Mouse (Mus musculus) intestine, postnatal 0 days (tissue): ENCODE measurements around the gene Cd5l. TPM values are rescaled to one million over a fixed set of nuclear protein-coding genes. Genes with fewer than 3 reads are reported as not detected.

Source experiments
- ATAC-seq: fragments of 200-750 bp; cut with Nextera tagmentation; 2 replicates; pipeline ENCODE4 v1.8.0; 2017; ENCODE audit warnings: mild to moderate bottlenecking, moderate TSS enrichment, moderate library complexity
- H3K27ac ChIP-seq: fragments of 300-500 bp; sonication (generic); 2 replicates; pipeline ENCODE4 v1.5.1; 2014; ENCODE audit warnings: mild to moderate bottlenecking, low read depth, low read length, moderate library complexity
- H3K27me3 ChIP-seq: fragments of 300-500 bp; sonication (generic); replicated peaks from 2 replicates; pipeline ENCODE4 v1.6.1; 2014; ENCODE audit warnings: low read length, mixed read lengths; ENCODE audit not compliant: control insufficient read depth, insufficient read depth
- H3K36me3 ChIP-seq: fragments of 300-500 bp; sonication (generic); 2 replicates; pipeline ENCODE4 v1.6.1; 2014; ENCODE audit warnings: mild to moderate bottlenecking, moderate library complexity; ENCODE audit not compliant: control insufficient read depth, insufficient read depth
- H3K4me1 ChIP-seq: fragments of 300-500 bp; sonication (generic); replicated peaks from 2 replicates; pipeline ENCODE4 v1.6.1; 2014; ENCODE audit warnings: antibody characterized with exemption, low read length, mixed read lengths; ENCODE audit not compliant: control insufficient read depth, insufficient read depth
- H3K4me2 ChIP-seq: fragments of 300-500 bp; sonication (generic); replicated peaks from 2 replicates; pipeline ENCODE4 v1.6.1; 2014; ENCODE audit warnings: low read depth, mild to moderate bottlenecking, moderate library complexity
- H3K4me3 ChIP-seq: fragments of 300-500 bp; sonication (generic); 2 replicates; pipeline ENCODE4 v1.5.1; 2014; ENCODE audit warnings: low read depth, low read length
- H3K9ac ChIP-seq: fragments of 300-500 bp; sonication (generic); 2 replicates; pipeline ENCODE4 v1.6.1; 2014; ENCODE audit warnings: mild to moderate bottlenecking, low read depth, low read length
- H3K9me3 ChIP-seq: fragments of 300-500 bp; sonication (generic); 2 replicates; pipeline ENCODE4 v1.6.1; 2016; ENCODE audit warnings: mixed run types; ENCODE audit not compliant: control insufficient read depth
- CTCF ChIP-seq: sonication (generic); IDR thresholded peaks from 2 replicates; pipeline ENCODE4 v1.5.1; 2016; ENCODE audit warnings: low read depth, mild to moderate bottlenecking, control low read depth, antibody characterized with exemption, moderate library complexity
- WGBS: fragments of 180-500 bp; shearing (Covaris S2); extraction: QIAGEN DNeasy Blood & Tissue Kit; methylation state at CpG from one replicate; pipeline ENCODE4 v1.1.7; 2014; 5-methylcytosine and 5-hydroxymethylcytosine counted together
- polyA plus RNA-seq: library from polyadenylated mRNA; unstranded; fragments of >200 nt; fragmentation: Nextera tagmentation; extraction: Ambion mirVana; gene quantifications from 2 replicates; pipeline ENCODE4 v1.2.1, GENCODE M21; 2015

Cd5l gene
- polyA plus RNA-seq, 1 experiment from 2014 or later: not detected

- no peak overlapping the region for H3K9ac ChIP-seq
- H3K36me3 ChIP-seq: no peaks in the 10 kb centered on the region
- H3K4me1 ChIP-seq: no peaks in the 10 kb centered on the region
- no peaks in the 10 kb centered on the region for H3K9me3 ChIP-seq
- no peak overlapping the region for H3K4me3 ChIP-seq
- no peak overlapping the region for H3K4me2 ChIP-seq
- no peak overlapping the region for H3K27ac ChIP-seq
- no peaks in the 10 kb centered on the region for H3K27me3 ChIP-seq
- WGBS: 15% methylated on average over 12 of the region's 12 CpGs
- ATAC-seq: peak; percentile 56; the same call in 1 of the 2 replicates
- peak; percentile 94 for TF ChIP-seq CTCF
These were observed 53.5 kb downstream of the Cd5l start for GRCm38 (mm10) chr3:87411150-87411549.

GRCm38 (mm10) chr3:87420645-87421044, 63.0 kb downstream of the Cd5l start:
- Histone ChIP-seq H3K9ac (no peak overlapping the region), H3K27me3 (no peaks in the 10 kb centered on the region), H3K4me2 (no peak overlapping the region), H3K27ac (no peak overlapping the region), H3K4me1 (no peaks in the 10 kb centered on the region), H3K36me3 (no peaks in the 10 kb centered on the region), H3K4me3 (no peak overlapping the region), H3K9me3 (no peaks in the 10 kb centered on the region)
- no peak for TF ChIP-seq CTCF
- 60% methylated on average over 1 of the region's 1 CpGs for WGBS
- ATAC-seq: no peak

Other genes starting within 250 kb of the Cd5l start
- gene Kirrel, start 183.1 kb upstream of the Cd5l start, polyA plus RNA-seq: 3.8 and 4.4 TPM in 2 replicates
- gene Fcrls, start 94.1 kb upstream of the Cd5l start, polyA plus RNA-seq: 1.3 and 1.9 TPM in 2 replicates
- 0.25 and 0.59 TPM in 2 replicates for gene Fcrl1, start 18.5 kb downstream of the Cd5l start, polyA plus RNA-seq
- gene Fcrl5, start 77.9 kb downstream of the Cd5l start, polyA plus RNA-seq: not detected in 2 replicates
- 9.5 and 11.2 TPM in 2 replicates for gene Etv3, start 167.5 kb downstream of the Cd5l start, polyA plus RNA-seq